Mouse (Mus musculus) megakaryocyte, embryonic 14.5 days (primary cell): ENCODE results near the gene Ap1s3.

Experiments
- FLI1 ChIP-seq: IDR thresholded peaks from 2 replicates; pipeline ENCODE4 v1.6.1; 2012; ENCODE audit warnings: low read length, inconsistent platforms, mixed read lengths
- GATA1 ChIP-seq: IDR thresholded peaks from 3 replicates; pipeline ENCODE4 v1.6.1; 2012; ENCODE audit warnings: mixed read lengths, low read length, inconsistent platforms, borderline replicate concordance

GRCm38 (mm10) chr1:79707383-79707782 is 35.6 kb upstream of the Ap1s3 start:
- TF ChIP-seq GATA1 = no peak
- no peak for TF ChIP-seq FLI1
